In genomic region chr5:48138849-48139487, GRCm38 (mm10) we compare ENCODE assay signal across 10 mouse cellular contexts.
DNase-seq lines count a peak whose midpoint lies in the region; ATAC-seq lines count a peak whose summit lies in the region.
"Had no signal": no experiment of that assay in that cellular context is flagged by ENCODE, and none has a peak within 500 bp of the region (broad histone marks: within the 10 kb centered on the region; RNA-seq: fewer than 3 reads in every experiment).

No protein-coding gene starts in this region.

- no peaks in the 10 kb centered on the region for H3K36me3 ChIP-seq in forebrain, embryonic 11.5 days (ENCODE audit: control insufficient read depth, insufficient read depth, low read length)
- H3K36me3 ChIP-seq in forebrain, embryonic 12.5 days (replicated peaks), result no peaks in the 10 kb centered on the region
- H3K36me3 ChIP-seq in limb, embryonic 13.5 days, result no peaks in the 10 kb centered on the region
- H3K36me3 ChIP-seq: heart, embryonic 15.5 days; liver, embryonic 13.5 days had no signal

- no peak overlapping the region for H3K9ac ChIP-seq in forebrain, embryonic 11.5 days (ENCODE audit: low read length)
- H3K9ac ChIP-seq in forebrain, embryonic 12.5 days, result no peak overlapping the region
- H3K9ac ChIP-seq in limb, embryonic 13.5 days, result no peak overlapping the region; the same call in 1 of the 2 replicates
- H3K9ac ChIP-seq: heart, embryonic 15.5 days; liver, embryonic 13.5 days had no signal

- H3K27ac ChIP-seq in forebrain, embryonic 11.5 days (ENCODE audit: low read depth, low read length), result no peak overlapping the region
- H3K27ac ChIP-seq in forebrain, embryonic 12.5 days, result no peak overlapping the region
- no peak overlapping the region for H3K27ac ChIP-seq in limb, embryonic 13.5 days
- H3K27ac ChIP-seq: heart, embryonic 15.5 days; liver, embryonic 13.5 days had no signal

- no peak for DNase-seq in forebrain, embryonic 11.5 days (ENCODE audit: low spot score)
- DNase-seq in 3134 (ENCODE audit: extremely low read depth, insufficient read length, low spot score) (peak; percentile 15), liver (no peak)
- peak; percentile 71 for DNase-seq in embryo, embryonic 11 days
- DNase-seq in spleen, postnatal 36 days (ENCODE audit: low spot score in 2 of 2), result no peak
- no peak for DNase-seq in thymus, adult 18-20 months
- DNase-seq: liver, embryonic 13.5 days had no signal

- no peak overlapping the region for H3K4me3 ChIP-seq in forebrain, embryonic 11.5 days (ENCODE audit: low read depth, low read length)
- no peak overlapping the region for H3K4me3 ChIP-seq in forebrain, embryonic 12.5 days (replicated peaks)
- H3K4me3 ChIP-seq in limb, embryonic 13.5 days, result no peak overlapping the region
- H3K4me3 ChIP-seq: heart, embryonic 15.5 days; liver, embryonic 13.5 days had no signal

- H3K9me3 ChIP-seq in forebrain, embryonic 11.5 days (ENCODE audit: control insufficient read depth, low read length), result no peaks in the 10 kb centered on the region
- H3K9me3 ChIP-seq in forebrain, embryonic 12.5 days, result no peaks in the 10 kb centered on the region
- no peaks in the 10 kb centered on the region for H3K9me3 ChIP-seq in limb, embryonic 13.5 days
- H3K9me3 ChIP-seq: heart, embryonic 15.5 days; liver, embryonic 13.5 days had no signal

- H3K4me2 ChIP-seq in forebrain, embryonic 11.5 days (ENCODE audit: low read depth, low read length, severe bottlenecking), result no peak overlapping the region
- H3K4me2 ChIP-seq in forebrain, embryonic 12.5 days, result no peak overlapping the region
- no peak overlapping the region for H3K4me2 ChIP-seq in limb, embryonic 13.5 days (replicated peaks)
- H3K4me2 ChIP-seq: heart, embryonic 15.5 days; liver, embryonic 13.5 days had no signal

- ATAC-seq in forebrain, embryonic 11.5 days (replicated peaks; ENCODE audit: low FRiP score), result peak; percentile 37
- no peak for ATAC-seq in forebrain, embryonic 12.5 days (ENCODE audit: low FRiP score)
- peak; percentile 28; the same call in 1 of the 2 replicates for ATAC-seq in limb, embryonic 13.5 days (ENCODE audit: low FRiP score, low read depth)

- peaks cover 30% of the 10 kb centered on the region for H3K27me3 ChIP-seq in forebrain, embryonic 11.5 days (ENCODE audit: control insufficient read depth, insufficient read depth, low read length)
- H3K27me3 ChIP-seq in forebrain, embryonic 12.5 days, result peaks cover 48% of the 10 kb centered on the region
- H3K27me3 ChIP-seq in limb, embryonic 13.5 days, result no peaks in the 10 kb centered on the region
- H3K27me3 ChIP-seq: heart, embryonic 15.5 days; liver, embryonic 13.5 days had no signal

- 2% methylated on average over 8 of the region's 8 CpGs for WGBS in forebrain, embryonic 11.5 days
- WGBS in forebrain, embryonic 12.5 days, result 1% methylated on average over 8 of the region's 8 CpGs
- 18% methylated on average over 8 of the region's 8 CpGs for WGBS in limb, embryonic 13.5 days

- H3K4me1 ChIP-seq in forebrain, embryonic 11.5 days (replicated peaks; ENCODE audit: control insufficient read depth, insufficient read depth, low read length), result peaks cover 3% of the 10 kb centered on the region
- H3K4me1 ChIP-seq in forebrain, embryonic 12.5 days, result peaks cover 29% of the 10 kb centered on the region
- H3K4me1 ChIP-seq in limb, embryonic 13.5 days, result no peaks in the 10 kb centered on the region
- H3K4me1 ChIP-seq: heart, embryonic 15.5 days; liver, embryonic 13.5 days had no signal

Comparison
In these comparisons a context has a peak if more than half of its experiments do, and no peak if none do; other contexts are left out.
1. DNase-seq: peak in 3134 (single experiment) and embryo, embryonic 11 days (single experiment); none in forebrain, embryonic 11.5 days (single experiment), spleen, postnatal 36 days (0 of 2), liver (single experiment) and thymus, adult 18-20 months (0 of 2).